Mouse (Mus musculus): ENCODE results near the gene Mettl23. TPM values are rescaled to one million over a fixed set of nuclear protein-coding genes. Genes with fewer than 3 reads are reported as not detected.
A peak's percentile ranks its signal among the peaks of the same experiment; 100 is the strongest.
"Not testable (repeated sequence)": the region's sequence is repeated elsewhere in the genome, so short reads cannot be mapped to it uniquely, and the experiment has no call there.

Mettl23 gene
- total RNA-seq, 2 experiments from 2014 or later, result 37.3 to 37.8 TPM

DNA sequence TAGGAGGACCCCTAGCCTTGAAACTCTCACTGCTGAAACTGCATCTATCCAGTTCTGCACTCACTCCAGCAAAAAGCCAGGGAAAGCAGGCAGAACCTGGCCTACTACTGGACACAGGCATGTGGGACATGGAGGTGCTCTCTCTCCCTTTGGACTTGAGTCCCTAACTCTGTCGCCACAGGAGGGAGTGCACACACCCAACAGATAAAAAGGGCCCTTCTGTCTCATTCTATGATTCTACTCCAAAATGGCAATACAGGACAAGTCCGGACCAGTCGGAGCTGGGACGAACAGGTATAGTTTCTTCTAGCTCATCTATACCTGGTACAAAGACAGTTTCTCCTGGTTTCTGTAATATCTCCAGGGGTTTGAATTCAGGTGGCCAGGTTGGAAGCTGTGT, 2.3 kb upstream of the Mettl23 start:
- intact Hi-C loops (cut with DNase I), result no loop called here
- no peak for DNase-seq

DNA sequence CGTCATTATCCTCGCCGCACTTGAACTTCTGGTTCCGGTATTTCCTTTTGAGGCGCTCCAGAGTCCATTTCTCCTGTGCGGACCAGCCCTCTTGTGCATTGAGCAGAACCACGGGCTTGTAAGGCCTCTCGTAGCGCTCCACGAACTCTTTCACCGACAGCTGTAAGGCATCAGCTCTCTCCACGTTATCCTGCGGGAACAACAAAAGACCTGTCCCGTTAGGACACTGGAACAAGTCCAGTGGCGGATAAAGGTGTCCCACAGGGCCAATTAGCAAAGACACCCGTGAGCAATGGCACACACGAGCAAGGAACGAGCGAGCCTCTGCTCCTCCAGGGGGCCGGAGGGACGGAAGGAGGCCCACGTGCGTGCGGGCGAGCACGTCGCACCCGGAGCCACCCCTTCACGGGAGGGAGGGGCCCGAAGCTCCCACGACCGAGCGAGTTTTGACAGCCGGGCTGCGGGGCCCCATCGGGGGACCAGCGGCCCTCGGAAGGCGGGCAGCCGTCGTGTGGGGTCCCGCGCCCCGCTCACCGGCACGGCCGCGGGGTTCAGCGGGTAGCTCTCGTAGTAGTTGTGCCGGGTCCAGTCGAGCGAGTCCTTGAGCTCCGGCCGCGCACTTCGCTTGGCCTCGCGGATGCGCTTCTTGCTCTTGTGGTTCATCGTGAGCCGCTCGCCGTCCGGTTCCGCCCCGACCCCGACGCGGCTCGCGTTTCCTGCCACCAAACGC, 382 bp upstream of the Mettl23 start:
- DNase-seq, result peak; percentile 68 to 74
- intact Hi-C loops (cut with DNase I), result loop anchor here (2.0 kb wide), 1 partner anchor 14 kb away; the partner anchor contains the start of gene Mxra7

DNA sequence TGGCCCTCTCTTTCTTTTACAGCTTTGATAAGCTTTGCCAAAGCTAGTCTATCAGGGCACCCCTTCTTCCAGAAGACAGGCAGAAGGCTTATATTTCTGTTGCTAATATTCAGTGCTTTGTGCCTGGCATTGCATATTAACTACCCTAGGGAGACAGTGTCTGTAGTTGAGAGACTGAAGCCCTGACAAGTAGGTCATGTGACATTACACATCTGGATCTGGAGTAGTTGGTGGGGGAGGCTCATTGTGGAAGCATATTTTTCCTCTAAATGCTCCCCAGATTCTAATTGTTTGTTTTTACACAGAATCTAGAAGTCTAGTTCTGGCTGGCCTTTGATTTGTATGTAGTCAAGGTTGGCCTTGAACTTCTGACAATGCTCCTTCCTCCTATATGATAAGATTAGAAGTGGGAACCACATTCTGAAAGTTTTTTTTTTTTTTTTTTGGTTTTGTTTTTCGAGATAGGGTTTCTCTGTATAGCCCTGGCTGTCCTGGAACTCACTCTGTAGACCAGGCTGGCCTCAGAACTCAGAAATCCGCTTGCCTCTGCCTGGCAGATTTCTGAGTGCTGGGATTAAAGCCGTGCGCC, 3.6 kb downstream of the Mettl23 start:
- intact Hi-C loops (cut with DNase I), result no loop called here
- DNase-seq, result no peak

DNA sequence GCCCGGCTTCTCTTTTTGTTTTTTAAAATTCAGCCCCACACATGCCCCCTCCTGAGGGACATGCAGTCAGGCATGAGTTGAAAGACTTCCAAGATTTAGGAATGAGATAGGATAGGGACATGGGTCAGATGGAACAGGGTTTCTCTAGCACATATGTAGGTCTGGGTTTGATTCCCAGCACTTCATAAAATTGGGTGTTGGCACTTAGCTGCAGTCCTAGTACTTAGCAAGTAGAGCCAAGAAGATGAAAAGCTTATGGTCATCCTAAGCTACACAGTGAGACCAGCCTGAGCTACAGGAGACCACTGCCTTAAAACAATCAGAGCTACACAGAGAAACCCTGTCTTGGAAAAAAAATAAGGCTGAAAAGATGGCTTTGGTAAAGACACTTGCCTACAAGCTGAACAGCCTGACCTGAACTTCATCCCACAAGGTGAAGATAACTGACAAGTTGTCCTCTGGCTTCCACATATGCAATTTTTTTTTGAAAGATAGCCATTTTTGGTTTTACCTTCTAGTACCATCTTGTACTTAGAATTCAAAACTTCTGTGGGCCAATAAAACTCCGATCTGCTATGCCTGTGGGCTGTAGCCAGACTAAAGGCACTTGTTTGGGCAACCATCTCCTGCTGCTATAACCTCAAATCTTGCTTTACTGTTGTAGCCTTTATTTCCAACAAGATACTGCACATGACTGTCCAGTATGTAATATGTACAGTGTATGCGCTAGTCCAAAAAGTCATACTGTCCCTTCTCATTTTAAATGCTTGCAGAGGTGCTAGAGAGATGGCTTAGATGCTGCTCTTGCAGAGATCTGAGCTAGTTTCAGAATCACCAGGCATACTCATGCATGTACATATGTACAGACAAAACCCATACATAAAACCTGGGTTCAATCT, 4.4 kb downstream of the Mettl23 start:
- intact Hi-C loops (cut with DNase I), result no loop called here
- DNase-seq, result no peak

DNA sequence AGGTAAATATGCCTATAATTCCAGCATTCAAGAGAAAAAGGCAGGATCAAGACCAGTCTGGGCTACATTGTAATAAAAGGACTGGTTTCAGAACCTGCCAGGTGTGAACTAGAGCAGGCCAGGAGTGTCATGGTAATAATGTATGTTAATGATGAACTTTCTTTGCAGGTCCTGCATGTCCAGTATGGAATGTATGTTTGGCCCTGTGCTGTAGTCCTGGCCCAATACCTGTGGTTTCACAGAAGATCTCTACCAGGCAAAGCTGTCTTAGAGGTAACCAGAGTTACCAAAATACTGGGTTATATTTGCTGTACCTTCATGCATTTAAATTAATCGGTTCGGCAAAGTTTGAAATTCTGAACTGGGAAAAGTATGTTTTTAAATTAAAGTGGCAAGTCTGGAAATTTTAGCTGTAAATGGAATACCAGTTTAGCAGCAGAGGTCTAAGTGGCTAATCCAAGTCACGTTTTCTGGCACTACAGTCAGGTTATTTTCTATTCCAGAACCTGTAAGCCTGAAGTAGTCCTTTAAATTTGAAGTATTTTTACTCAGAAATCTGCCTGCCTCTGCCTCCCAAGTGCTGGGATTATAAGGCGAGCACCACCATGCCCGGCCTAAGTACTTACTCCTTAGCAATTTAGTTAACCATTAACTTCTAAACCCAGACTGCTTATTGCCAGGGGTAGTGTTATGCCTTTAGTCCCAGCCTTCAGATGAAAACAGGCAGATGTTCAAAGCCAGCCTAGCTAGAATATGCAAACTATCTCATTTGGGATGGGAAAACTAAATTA, 5.2 kb downstream of the Mettl23 start:
- no peak for DNase-seq
- intact Hi-C loops (cut with DNase I), result no loop called here

DNA sequence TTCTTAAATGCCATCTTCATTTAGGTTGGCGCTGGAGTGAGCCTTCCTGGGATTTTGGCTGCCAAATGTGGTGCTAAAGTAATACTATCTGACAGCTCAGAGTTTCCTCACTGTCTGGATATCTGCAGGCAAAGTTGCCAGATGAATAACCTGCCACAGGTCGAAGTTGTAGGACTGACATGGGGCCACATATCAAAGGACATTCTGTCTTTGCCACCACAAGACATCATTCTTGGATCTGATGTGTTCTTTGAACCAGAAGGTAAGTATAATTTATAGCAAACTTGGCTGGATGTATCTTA, 5.8 kb downstream of the Mettl23 start:
- intact Hi-C loops (cut with DNase I); DNase-seq: not testable (repeated sequence)

DNA sequence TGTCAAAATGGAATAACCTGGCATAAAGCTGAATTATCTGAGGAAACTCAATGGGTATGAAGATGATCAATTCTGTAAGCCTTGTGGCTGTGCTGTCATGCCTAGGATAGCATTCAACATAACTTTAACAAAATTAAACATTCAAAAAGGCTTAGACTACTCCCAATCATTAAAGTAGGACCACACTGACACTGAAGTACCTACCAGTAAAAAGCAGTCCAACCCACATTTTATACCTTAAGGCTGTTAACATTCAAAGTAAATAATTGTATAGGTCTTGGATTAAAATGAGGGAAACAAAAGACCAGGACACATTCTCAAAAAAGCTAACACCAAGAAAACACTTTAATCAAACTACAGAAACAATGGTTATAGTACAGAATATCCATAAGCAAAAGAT, 6.5 kb downstream of the Mettl23 start:
- DNase-seq, result no peak
- intact Hi-C loops (cut with DNase I), result no loop called here

DNA sequence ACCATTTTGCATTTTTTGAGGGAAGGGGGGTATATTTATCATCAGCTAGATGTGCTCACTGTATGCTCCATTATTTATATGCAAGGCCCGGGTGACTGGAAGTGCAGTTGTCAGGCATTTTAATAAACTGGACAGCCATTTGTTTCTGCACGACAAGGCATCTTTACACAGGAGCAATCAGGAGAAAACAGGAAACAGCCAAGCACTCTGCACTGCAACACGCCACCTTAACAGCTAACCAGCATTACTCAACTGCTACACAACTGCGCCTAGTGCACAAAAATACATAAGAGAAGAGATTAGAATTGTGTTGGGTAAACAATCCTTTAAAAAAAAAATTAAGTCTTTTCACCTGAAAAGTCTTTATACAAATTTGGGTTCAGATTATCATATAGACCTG, 7.0 kb downstream of the Mettl23 start:
- no peak for DNase-seq
- intact Hi-C loops (cut with DNase I), result no loop called here

DNA sequence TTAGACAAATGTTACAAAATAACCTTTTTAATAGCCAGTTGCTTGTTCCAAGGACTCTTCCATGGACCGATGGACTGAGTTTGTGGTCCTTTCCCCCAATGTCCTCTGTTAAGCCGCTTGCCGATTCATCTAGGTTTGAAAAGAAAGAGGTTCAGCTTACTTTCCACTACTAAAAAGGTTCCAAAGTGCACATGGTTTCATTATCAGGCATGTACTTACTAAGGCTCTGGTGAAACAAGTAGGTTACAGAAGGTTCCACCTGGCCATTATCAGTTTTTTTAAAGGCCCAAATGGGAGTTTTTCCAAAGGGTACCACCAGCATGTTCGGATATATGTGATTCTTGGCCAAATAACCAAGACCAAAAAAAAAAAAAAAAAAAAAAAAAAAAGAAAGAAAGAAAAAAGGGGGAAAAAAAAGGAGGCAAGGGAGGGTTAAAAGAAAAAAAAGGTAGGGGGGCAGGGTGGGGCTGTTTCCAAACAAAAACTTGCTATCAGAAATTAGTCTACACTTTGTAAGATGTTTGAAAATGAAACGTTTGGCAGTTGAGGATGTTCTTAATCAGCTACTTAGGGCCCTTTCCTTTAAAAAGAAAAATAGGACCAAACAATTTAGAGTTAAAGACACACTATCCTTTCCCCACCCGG, 7.9 kb downstream of the Mettl23 start:
- intact Hi-C loops (cut with DNase I), result no loop called here
- no peak for DNase-seq

DNA sequence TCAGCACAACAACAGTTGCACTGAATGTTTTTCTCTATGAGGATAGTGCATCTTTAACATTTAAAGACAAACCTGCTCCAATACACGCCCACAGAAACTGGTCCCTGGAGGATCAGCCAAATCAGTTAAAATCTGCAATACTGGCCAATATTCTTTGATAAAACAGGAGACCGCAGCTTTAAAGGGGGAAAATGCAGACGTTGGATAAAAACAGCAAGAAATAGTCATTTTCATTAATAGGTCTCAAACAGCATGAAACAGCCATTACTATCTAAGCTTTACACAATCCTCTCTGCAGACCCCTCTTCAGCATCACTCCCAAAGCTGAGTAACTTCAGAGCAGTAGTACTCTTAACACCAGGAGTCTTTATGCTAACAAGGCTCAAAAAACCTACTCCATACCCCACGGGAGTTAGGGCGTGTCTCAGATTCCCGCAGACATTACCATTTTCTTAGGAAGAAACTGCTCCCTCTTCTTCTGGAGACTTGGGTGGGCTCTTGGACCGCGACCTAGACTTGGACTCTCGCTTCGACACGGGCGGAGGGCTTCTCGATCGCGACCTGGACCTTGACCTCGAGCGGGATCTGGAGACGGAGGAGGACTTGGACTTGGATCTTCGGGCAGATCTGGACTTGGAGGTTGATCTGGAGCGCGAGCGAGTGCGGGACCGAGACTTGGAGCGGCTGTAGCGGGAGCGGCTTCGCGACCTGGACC, 8.7 kb downstream of the Mettl23 start:
- no peak for DNase-seq
- intact Hi-C loops (cut with DNase I), result no loop called here

DNA sequence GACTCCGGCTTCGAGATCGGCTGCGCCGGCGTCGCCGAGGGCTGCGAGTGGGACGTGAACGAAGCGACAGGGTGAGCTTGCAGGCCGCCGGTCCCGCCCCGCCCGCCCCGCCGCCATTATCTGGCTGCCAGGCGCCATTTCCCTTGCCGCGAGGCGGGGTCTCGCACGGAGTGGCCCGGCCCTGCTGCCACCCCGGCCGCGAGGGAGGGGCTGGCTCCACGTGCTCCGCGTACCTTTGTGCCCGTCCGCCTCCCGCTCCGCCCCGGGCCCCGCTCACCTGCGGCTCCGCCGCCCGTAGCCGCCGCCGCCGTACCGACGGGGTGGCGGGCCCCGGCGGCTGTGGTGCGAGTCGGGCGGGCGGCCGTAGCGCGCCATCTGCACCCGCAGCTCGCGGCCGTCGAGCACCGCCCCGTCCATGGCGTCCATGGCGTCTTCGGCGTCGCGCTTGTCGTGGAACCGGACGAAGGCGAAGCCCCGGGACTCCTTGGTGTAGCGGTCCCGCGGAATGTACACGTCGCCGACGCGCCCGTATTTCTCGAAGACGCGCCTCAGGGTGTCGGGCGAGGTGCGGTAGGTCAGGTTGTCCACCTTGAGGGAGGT, 9.3 kb downstream of the Mettl23 start, which contains the start of gene Mfsd11:
Gene Mfsd11 (plus strand): TSS at position 150 of the 600 bp plus-strand sequence.
- intact Hi-C loops (cut with DNase I), result no loop called here
- DNase-seq, result peak; percentile 85 to 86

DNA sequence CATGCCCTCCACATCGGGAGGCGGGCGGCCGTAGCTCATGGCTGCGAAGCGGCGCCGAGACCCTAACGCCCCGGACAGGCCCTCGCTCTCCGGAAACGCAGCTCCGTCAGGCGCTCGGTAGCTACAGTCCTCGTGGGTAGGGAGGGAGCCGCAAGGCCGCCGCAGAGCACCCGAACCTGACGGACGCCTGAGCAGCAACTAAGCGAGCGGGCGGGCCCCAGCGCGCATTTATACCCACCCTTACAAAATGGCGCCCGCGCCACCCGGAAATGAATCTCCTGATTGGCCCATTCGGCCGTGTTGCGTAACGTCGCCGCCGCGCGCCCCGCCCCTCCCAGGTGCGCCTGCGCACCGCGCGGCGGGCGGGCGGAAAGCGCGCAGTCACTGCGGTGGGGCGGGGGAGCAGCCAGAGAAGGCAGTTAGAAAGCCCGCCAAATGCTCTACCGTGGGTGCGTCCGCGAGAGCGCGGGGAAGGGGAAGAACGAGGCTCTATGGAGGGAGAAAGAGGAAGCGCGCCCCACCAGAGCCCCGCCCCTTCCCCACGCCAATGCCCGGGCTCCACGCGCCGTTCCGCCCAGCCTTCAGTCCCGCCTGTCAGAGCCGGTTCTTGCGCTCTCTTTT, 9.9 kb downstream of the Mettl23 start, which contains the start of gene Srsf2:
Gene Srsf2 (minus strand): TSS at position 204 of the 621 bp plus-strand sequence.
- intact Hi-C loops (cut with DNase I), result no loop called here
- DNase-seq, result peak; percentile 97 to 98

DNA sequence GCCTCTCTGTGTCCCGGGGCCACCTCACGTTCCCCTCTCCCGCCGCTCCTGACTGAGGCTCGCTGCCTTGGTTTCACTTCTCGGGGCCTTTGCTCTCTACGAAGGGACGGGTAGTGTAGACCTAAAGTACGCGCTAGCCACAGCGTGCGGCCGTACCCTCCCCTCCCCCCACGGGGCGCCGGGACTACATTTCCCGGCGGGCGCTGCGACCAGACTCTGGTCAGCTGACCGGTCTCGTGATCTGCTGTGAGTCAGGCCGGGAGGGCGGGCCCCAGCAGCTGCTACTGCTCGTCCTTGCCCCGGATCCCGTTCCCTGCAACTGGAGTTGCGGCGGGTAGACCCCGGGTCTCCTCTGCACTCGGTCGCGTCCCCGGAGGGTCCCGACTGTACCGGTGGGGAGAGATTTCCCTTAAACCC, 10.4 kb downstream of the Mettl23 start:
- intact Hi-C loops (cut with DNase I), result no loop called here
- DNase-seq, result peak; percentile 97 to 98

DNA sequence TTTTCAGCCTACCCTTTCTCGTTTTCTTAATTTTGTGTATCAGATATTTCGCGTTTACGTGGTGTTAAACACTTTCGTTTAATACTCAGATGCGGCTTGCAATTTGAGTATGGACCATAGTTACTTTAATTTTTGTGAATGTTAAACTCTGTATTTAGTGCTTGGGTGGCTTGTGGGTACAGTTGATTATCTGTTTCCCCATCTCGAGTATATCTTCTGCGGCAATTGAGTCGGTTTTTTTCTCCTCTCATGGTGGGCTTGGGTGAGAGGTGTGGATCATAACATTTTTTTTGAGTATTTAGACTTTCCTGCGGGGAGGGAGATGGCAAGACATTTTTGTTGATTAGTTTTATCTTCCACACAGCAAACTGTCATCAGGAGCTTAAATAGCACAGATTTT, 11.2 kb downstream of the Mettl23 start:
- no peak for DNase-seq
- intact Hi-C loops (cut with DNase I), result no loop called here

DNA sequence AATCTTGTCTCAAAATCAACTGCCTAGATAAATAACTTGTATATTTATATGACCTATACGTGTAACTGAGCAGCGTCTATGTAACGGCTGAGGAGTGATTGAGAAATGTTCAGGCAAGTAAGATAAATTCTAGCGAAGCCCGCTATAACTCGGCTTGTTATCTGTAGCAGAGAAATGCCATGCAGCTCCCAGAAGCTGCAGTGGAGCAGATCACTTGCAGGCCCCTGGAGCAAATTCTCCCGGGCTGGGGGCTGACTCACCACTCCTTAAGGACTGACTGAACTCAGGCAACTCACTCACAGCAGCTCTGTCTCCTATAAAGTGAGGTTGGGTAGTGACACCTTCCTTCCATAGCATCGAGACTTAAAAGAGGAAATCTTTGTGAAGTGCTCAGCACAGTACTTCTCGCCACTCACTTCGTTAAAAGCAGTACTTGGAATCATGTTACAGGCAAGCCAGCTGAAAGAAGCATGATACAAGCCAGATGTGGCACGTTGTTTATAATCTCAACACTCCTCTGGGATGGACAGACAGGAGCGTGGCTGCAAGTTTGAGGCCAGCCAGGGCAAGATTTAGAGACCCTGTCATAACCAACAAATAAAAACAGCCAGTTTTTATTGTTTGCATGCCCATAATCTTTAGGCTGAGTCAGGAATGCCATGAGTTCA, 14.2 kb downstream of the Mettl23 start:
- DNase-seq, result no peak
- intact Hi-C loops (cut with DNase I), result no loop called here

DNA sequence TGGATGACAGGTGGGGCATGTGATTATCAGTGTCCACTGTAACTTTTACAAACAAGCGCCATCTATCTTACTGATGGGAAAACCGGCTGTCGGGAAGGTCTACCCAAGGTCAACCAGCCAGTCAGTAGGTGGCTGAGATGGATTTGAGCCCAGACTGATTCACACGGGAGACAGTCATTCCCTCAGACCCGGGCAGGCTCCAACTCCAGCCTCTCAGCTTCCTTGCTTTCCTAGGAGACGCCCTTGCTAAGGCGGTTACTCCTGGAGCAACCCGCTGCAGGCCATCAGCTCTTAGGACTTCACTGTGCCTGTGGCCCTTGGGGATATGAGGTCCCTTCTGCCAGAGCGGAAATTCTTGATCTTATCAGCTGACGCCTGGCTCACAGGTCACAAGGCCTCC, 21.4 kb downstream of the Mettl23 start:
- intact Hi-C loops (cut with DNase I), result no loop called here
- peak; percentile 27 to 30 for DNase-seq

DNA sequence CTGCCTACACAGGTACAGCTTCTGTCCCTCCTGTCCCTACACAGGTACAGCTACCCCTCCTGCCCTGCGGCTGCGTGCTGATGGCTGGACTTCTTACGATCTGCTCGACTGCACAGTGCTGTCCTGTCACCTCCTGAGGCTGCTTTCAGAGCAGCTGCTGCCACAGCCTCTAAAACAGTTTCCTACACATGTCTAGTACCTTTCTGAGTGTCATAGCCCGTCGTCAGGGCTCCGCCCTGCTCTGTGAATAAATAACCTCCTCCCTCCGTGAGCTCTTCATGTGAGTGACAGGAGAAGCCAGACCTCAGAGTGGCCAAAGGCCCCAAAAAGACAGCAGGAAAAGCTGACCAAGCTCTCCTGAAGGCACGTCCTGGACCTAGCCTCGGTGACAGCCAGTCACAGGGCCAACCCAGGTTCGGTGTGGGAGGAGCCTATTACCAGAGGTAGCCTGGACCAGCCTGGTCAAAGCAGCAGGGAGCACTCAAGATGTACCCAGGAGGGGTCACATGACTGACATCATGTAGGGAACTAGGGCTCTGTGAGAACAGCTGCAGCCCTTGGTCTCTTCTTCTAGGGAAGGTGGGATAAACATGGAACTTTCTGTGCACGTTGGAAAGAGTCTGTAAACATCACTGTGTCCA, 23.0 kb downstream of the Mettl23 start:
- DNase-seq, result no peak
- intact Hi-C loops (cut with DNase I), result no loop called here
